Mouse (Mus musculus): ENCODE results near the gene Sympk.

DNA sequence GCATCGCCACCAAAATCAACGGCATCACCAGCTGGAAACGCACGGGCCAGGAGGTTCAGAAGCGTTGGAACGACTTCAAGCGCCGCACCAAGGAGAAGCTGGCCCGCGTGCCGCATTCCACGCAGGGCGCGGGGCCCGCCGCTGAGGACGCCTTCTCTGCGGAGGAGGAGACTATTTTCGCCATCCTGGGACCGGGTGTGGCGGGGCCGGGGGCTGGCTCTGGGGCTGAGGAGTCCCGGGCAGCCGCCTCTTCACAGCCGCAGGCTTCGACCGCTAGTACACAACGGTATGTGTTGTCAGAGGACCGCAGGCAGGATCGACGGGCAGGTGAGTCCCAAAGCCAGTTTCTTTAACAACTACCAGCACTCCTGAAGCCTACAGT lies 31.9 kb upstream of the Sympk start:
- TF ChIP-seq GATA1 (IDR thresholded peaks at IDR 0.05; ENCODE audit: low read length): no peak
- TF ChIP-seq TAL1 (IDR thresholded peaks at IDR 0.05; ENCODE audit: low read length): no peak

All from erythroblast, embryonic 14.5 days (primary cell).